Mouse (Mus musculus) hindbrain, embryonic 10.5 days (tissue): ENCODE data around the gene Tas2r131. TPM values are rescaled to one million over a fixed set of nuclear protein-coding genes. Genes with fewer than 3 reads are reported as not detected.
"Not testable (repeated sequence)": the region's sequence is repeated elsewhere in the genome, so short reads cannot be mapped to it uniquely, and the experiment has no call there.

Experiments used
- DNase-seq: peaks from one replicate; pipeline ENCODE4 v3.0.0-alpha.2; 2017; ENCODE audit warnings: low spot score
- H3K27ac ChIP-seq: fragments of 300-500 bp; sonication (generic); 2 replicates; pipeline ENCODE4 v1.5.1; 2016; ENCODE audit warnings: mild to moderate bottlenecking, moderate library complexity
- H3K27me3 ChIP-seq: fragments of 300-500 bp; sonication (generic); 2 replicates; pipeline ENCODE4 v1.6.1; 2016; ENCODE audit warnings: mild to moderate bottlenecking; ENCODE audit not compliant: poor library complexity, insufficient read depth, severe bottlenecking
- H3K36me3 ChIP-seq: fragments of 300-500 bp; sonication (generic); 2 replicates; pipeline ENCODE4 v1.6.1; 2016; ENCODE audit warnings: mild to moderate bottlenecking, moderate library complexity
- H3K4me1 ChIP-seq: fragments of 300-500 bp; sonication (generic); replicated peaks from 2 replicates; pipeline ENCODE4 v1.6.1; 2016; ENCODE audit warnings: mild to moderate bottlenecking
- H3K4me3 ChIP-seq: fragments of 300-500 bp; sonication (generic); 2 replicates; pipeline ENCODE4 v1.5.1; 2016; ENCODE audit warnings: mild to moderate bottlenecking, moderate library complexity
- H3K9me3 ChIP-seq: fragments of 300-500 bp; sonication (generic); 2 replicates; pipeline ENCODE4 v1.6.1; 2016; ENCODE audit warnings: mild to moderate bottlenecking, moderate library complexity
- WGBS: fragments of 180-500 bp; shearing (Covaris S2); methylation state at CpG from one replicate; pipeline ENCODE4 v1.1.7; 2016; 5-methylcytosine and 5-hydroxymethylcytosine counted together
- polyA plus RNA-seq: library from polyadenylated mRNA; unstranded; fragments of >200 nt; fragmentation: Nextera tagmentation; extraction: Ambion mirVana; gene quantifications from 2 replicates; pipeline ENCODE4 v1.2.1, GENCODE M21; 2016

Gene Tas2r131
- not detected in 2 replicates for polyA plus RNA-seq

- no peak for DNase-seq
- Histone ChIP-seq H3K4me1 (no peaks in the 10 kb centered on the region), H3K27ac (no peak within 1 kb of the TSS), H3K4me3 (no peak within 1 kb of the TSS), H3K9me3 (no peaks in the 10 kb centered on the region), H3K36me3 (no peaks in the 10 kb centered on the region), H3K27me3 (no peaks in the 10 kb centered on the region)
- WGBS: 76% methylated on average over 1 of the region's 1 CpGs
These were observed at the start of gene Tas2r131 for GRCm38 (mm10) chr6:132957819-132958218. Tas2r131 (minus strand) TSS chr6:132957919.

DNA sequence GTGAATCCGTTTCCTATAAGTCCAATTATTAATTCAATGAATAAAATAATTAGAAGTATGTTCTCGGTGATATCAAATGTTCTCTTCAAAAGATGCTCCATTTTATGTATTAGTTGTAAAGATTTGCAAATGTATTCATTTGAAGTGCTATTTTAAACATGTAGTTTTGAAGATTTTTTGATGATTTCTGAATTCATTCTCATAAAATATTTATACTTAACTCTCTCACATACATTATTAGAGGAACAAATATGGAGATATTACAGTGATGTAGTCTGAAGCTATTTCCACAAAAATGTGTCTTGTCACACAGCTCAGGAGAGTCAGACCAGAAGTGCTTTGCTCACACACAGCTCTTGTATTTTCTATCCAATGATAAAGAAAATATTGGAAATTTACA lies 23.1 kb upstream of the Tas2r131 start, which contains the start of gene Tas2r109:
Gene Tas2r109 (minus strand): TSS at position 101 of the 400 bp plus-strand sequence.
- no peaks in the 10 kb centered on the region for H3K9me3 ChIP-seq
- no peaks in the 10 kb centered on the region for H3K27me3 ChIP-seq
- DNase-seq: no peak
- H3K27ac ChIP-seq: no peak within 1 kb of the TSS
- WGBS: 82% methylated on average over 2 of the region's 2 CpGs
- H3K36me3 ChIP-seq: no peaks in the 10 kb centered on the region
- H3K4me1 ChIP-seq: no peaks in the 10 kb centered on the region
- H3K4me3 ChIP-seq: no peak within 1 kb of the TSS

DNA sequence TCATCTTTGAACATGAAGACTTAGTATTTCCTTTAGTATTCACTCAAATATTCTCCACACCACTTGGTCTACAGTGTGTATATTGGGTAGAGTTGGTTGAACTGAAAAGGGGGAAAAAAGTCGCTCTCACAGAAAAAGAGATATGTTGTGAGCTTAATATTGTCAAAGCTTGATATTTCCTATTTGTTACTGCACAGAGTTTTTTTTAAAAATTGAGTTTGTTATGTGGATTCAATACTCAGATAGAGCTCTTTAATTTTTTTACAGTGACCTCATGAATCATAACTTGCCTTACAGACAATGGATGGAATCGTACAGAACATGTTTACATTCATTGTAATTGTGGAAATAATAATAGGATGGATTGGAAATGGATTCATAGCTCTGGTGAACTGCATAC lies 6.9 kb downstream of the Tas2r131 start, which contains the start of gene Tas2r129:
Gene Tas2r129 (plus strand): TSS at position 301 of the 400 bp plus-strand sequence.
- DNase-seq: no peak
- no peaks in the 10 kb centered on the region for H3K27me3 ChIP-seq
- H3K4me3 ChIP-seq: no peak within 1 kb of the TSS
- WGBS: 87% methylated on average over 2 of the region's 2 CpGs
- no peaks in the 10 kb centered on the region for H3K4me1 ChIP-seq
- no peaks in the 10 kb centered on the region for H3K36me3 ChIP-seq
- no peak within 1 kb of the TSS for H3K27ac ChIP-seq
- H3K9me3 ChIP-seq: no peaks in the 10 kb centered on the region

DNA sequence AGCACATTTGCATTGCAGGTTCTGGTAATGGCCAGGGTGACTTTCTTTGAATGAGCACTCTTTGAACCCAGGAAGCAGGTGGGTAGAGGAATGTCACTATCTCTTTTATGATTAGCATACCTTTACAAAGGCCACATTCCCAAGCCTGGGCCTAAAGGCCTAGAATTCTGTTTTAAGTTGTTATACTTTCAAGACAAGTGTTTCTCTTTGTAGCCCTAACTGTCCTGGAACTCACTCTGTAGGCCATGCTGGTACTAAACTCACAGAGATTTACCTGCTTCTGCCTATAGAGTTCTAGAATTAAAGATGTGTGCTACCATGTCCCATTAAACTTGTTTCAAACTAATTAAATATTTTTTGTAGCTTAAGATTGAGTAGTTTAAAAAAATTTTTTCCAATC lies 16.3 kb downstream of the Tas2r131 start:
- H3K36me3 ChIP-seq, DNase-seq, H3K27ac ChIP-seq, H3K9me3 ChIP-seq, H3K27me3 ChIP-seq, H3K4me3 ChIP-seq, H3K4me1 ChIP-seq: not testable (repeated sequence)

DNA sequence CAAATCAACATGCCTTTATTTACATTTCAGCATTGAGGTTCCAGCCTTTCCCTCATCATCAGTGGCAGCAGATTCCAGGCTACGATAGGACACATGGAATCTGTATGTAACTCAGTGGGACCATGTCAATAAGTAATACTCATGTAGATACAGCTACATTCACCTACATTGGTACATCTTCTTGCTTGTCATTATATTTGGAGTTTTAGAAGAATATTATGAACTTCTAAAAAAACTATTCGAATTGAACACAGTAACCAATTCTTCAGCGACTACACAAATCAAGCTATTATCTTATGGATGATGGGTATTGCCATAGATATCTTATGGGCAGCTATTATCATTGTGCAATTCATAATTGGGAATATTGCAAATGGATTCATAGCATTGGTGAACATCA lies 48.4 kb downstream of the Tas2r131 start, which contains the start of gene Tas2r125:
Gene Tas2r125 (plus strand): TSS at position 301 of the 400 bp plus-strand sequence.
- H3K36me3 ChIP-seq: no peaks in the 10 kb centered on the region
- no peak for DNase-seq
- no peaks in the 10 kb centered on the region for H3K27me3 ChIP-seq
- 89% methylated on average over 3 of the region's 3 CpGs for WGBS
- H3K27ac ChIP-seq: no peak within 1 kb of the TSS
- no peak within 1 kb of the TSS for H3K4me3 ChIP-seq
- no peaks in the 10 kb centered on the region for H3K9me3 ChIP-seq
- H3K4me1 ChIP-seq: no peaks in the 10 kb centered on the region

Other genes with a start within 250 kb of the Tas2r131 start
- gene Tas2r122, start 246.0 kb downstream of the Tas2r131 start, polyA plus RNA-seq: not detected in 2 replicates
- not detected in 2 replicates for gene Tas2r115, start 219.9 kb downstream of the Tas2r131 start, polyA plus RNA-seq
- gene Tas2r124, start 203.2 kb downstream of the Tas2r131 start, polyA plus RNA-seq: not detected in 2 replicates
- not detected in 2 replicates for gene Tas2r102, start 195.8 kb downstream of the Tas2r131 start, polyA plus RNA-seq
- not detected in 2 replicates for gene Tas2r136, start 179.8 kb downstream of the Tas2r131 start, polyA plus RNA-seq
- not detected in 2 replicates for gene Tas2r117, start 155.1 kb downstream of the Tas2r131 start, polyA plus RNA-seq
- gene Tas2r123, start 110.8 kb downstream of the Tas2r131 start, polyA plus RNA-seq: not detected in 2 replicates
- gene Tas2r116, start 102.5 kb downstream of the Tas2r131 start, polyA plus RNA-seq: not detected in 2 replicates
- gene Tas2r110, start 89.9 kb downstream of the Tas2r131 start, polyA plus RNA-seq: not detected in 2 replicates
- gene Tas2r113, start 64.9 kb downstream of the Tas2r131 start, polyA plus RNA-seq: not detected in 2 replicates
- not detected in 2 replicates for gene Tas2r125, start 48.3 kb downstream of the Tas2r131 start, polyA plus RNA-seq
- not detected in 2 replicates for gene Tas2r129, start 6.8 kb downstream of the Tas2r131 start, polyA plus RNA-seq
- gene Tas2r109, start 23.0 kb upstream of the Tas2r131 start, polyA plus RNA-seq: not detected in 2 replicates
- not detected in 2 replicates for gene Tas2r103, start 79.2 kb upstream of the Tas2r131 start, polyA plus RNA-seq
- gene Tas2r140, start 97.9 kb upstream of the Tas2r131 start, polyA plus RNA-seq: not detected in 2 replicates
- 72.9 and 73.8 TPM in 2 replicates for gene Smim10l1, start 147.0 kb upstream of the Tas2r131 start, polyA plus RNA-seq